Mouse (Mus musculus): Measurements from ENCODE around the gene Qk.

DNA sequence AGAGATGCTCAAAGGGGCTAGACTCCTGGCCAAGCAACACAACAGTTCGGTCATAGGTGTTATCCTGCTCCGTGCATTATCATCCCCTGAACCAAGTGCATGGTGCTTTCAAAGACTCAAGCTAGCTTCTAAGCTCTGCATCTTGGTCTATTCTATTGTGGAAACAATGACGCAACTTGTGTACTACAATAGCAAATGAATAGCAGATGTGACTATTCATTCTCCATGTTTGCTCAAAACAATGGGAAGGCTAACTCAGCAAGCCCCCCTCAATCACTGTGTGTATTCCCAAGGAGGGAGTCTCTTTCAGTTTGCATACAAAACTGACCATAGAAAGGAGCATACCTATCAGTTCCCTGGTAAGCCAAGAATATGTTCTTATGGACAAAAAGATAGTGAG lies 121.4 kb downstream of the Qk start:
- TF ChIP-seq CTCF (conservative IDR thresholded peaks at IDR 0.05; ENCODE audit: low read length) (no peak), POU5F1 (IDR thresholded peaks at IDR 0.05; ENCODE audit: borderline replicate concordance, low read length) (no peak), NANOG (IDR thresholded peaks at IDR 0.05; ENCODE audit: borderline replicate concordance, low read length) (no peak)

All from E14TG2a.4 (cell line).